Mouse (Mus musculus) hematopoietic stem cell, adult 5-6 weeks (primary cell): Measurements from ENCODE around the gene Frmd5. TPM values are rescaled to one million over a fixed set of nuclear protein-coding genes. Genes with fewer than 3 reads are reported as not detected.

Source experiments
- ATAC-seq, 2 experiments: fragments of 125-278 bp in 1 of 2; replicated peaks in 1 of 2; 2 replicates each; pipeline ENCODE4 v1.8.0; 2016 to 2017; ENCODE audit warnings: inconsistent platforms in 2 of 2, mild to moderate bottlenecking in 2 of 2, moderate number of reproducible peaks in 2 of 2, low read depth in 1 of 2, moderate TSS enrichment in 1 of 2; ENCODE audit not compliant: low FRiP score in 2 of 2, poor library complexity in 2 of 2, severe bottlenecking in 2 of 2, insufficient read depth in 1 of 2, low TSS enrichment in 1 of 2
- total RNA-seq: library from RNA; stranded (forward); fragments of 172-1452, 232-1000 nt; gene quantifications from 2 replicates; pipeline ENCODE4 v1.2.3, GENCODE M21; 2017

The Frmd5 gene
- total RNA-seq, 1 experiment from 2014 or later = not detected

DNA sequence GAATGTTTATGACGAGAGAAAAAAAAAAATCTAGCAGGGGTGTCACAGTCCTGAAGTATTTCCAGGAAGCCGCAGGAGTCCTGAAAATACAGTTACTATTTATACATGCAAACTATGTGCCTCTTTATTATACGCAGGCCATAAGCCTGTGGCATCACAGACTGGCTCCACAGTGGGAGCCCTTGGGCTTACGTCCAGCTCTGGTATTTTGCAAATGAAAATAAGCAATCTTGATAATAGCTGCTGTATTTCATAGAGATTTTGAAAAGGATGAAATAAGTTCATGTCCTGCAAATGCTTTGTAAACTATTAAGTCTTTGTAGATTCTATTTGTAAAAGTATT, 145.8 kb downstream of the Frmd5 start:
- ATAC-seq = no peak

DNA sequence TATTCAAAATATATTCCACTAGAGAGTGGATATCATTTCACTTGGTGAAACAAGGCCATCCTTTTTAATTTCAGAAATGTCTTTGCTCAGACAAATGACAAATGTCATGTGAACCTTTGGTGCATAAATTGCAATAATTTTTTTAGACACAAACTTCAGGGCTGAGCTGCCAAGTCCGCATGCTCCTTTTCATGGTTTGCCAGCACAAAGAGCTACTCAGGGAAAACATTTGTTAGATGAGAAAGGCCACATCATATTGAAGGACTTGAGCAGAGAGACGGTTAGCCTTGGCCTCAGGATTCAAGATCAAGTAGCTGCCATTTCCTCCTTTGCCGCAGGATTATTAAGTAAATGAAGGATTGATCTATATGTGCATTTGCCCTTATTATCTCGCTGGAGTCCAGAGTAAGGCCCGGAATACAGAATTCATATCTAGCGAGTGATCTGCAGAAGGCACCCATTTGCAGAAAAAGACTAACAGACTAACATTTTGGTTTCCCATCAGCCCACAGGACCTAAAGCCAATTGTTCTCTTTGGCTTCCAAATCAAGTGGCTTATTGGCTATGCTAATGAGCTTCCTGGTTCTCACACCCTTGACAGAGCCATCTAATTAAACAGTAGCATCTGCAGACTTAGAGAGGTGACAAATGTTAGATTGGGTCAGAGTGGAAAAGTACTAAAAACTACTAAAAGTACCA, 146.3 kb downstream of the Frmd5 start:
- no peak for ATAC-seq

GRCm38 (mm10) chr2:121659350-121659749, 147.5 kb downstream of the Frmd5 start:
- no peak for ATAC-seq

DNA sequence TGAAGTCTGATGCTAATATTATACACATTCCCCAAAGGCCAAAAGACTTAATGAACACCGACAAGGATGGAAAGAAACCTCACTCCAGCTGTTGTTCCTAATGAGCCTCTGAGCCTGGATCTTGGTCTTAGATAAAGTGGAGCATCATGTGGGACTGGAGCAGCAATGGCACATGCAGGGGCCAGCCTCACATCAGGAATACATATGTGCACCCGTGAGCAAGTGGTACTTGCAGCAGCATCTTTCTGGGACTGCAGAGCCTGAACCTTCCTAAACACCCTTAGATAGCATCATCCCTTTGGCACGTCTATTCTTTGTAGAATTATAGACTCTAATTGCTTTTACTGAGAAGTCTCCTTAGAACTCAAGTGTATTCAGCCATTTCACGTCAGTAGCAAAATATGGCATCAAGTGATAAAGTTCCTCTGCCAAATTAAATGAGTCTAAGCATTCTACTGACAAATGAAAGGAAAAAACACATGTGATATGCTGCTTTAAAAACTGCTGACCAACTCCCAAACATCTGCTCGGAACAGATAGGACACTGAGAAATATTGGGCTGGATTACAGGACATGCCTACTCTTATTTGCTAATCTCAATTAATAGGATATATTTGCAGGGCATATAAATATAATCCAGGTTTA, 148.6 kb downstream of the Frmd5 start:
- no peak for ATAC-seq

DNA sequence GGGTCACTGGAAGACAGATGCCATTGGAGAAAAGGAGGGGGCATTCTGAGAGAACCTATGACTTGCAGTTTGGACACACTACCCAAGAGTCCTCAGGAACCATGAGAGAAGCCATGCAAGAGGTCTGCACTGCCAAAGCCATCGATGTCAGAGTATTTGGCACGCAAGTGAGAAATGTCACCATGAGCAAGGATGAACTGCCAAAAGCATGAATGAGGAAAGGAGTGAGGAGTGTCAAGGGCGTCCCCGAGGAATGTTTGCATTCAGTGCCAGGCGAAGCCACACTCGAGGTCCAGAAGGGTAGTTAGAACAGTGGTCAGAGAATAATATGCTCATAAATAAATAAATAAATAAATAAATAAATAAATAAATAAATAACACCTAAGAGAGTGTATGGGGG, 150.9 kb downstream of the Frmd5 start:
- ATAC-seq = no peak

DNA sequence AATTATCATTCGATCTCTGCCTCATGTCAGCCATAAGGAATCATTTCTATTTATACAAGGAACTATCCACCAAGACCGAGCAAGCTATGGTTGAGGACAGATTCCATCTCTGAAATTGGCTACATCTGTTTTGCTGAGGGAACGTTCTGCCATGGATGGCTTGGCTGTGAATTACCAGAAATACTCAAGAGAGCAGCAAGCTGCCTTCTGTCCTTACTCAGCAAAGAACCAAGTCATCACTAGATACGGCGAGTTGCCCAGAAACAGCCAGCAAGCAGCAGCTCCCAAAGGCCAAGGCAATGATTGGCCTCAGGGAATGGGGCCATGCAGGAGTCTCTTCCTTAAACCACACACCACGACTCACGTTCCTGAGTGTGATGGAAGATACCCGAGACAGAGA, 151.8 kb downstream of the Frmd5 start:
- ATAC-seq = no peak

DNA sequence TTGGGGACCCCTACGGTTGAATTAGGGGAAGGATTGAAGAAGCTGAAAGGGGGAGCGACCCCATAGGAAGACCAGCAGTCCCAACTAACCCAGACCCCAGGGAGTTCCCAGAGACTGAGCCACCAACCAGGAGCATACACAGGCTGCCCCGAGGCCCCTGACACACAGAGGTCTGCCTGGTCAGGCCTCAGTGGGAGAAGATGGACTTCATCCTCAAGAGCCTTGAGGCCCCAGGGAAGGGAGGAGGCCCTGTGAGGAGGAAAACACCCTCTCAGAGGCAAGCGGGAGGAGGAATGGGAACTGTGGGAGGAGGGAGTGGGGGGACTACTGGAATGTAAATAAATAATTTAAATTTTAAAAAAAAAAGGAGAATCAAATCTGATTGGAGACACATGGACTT, 160.4 kb downstream of the Frmd5 start:
- ATAC-seq = no peak

GRCm38 (mm10) chr2:121642934-121643333, 164.0 kb downstream of the Frmd5 start:
- ATAC-seq = no peak

GRCm38 (mm10) chr2:121632091-121632490, 174.8 kb downstream of the Frmd5 start:
- ATAC-seq = no peak

GRCm38 (mm10) chr2:121630286-121630685, 176.6 kb downstream of the Frmd5 start:
- no peak for ATAC-seq

DNA sequence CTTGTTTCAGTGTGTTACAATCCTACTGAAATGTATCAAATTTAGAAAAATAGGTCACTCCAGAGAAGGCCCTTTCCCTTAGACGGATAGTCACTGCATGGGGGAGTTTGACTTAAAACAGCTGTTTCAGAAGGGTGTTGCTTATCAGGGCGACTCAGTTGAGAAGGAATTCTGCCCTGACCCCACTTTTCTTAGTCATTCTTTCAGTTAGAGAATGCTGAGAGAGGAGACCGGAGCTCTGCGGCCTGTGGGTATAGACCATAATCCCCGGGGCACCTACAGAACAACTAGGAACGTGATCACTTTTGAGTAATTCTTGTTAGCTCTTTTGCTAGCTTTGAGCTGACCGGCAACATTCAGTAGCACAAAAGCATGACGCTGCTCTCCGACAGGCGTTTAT, 178.6 kb downstream of the Frmd5 start:
- no peak for ATAC-seq

DNA sequence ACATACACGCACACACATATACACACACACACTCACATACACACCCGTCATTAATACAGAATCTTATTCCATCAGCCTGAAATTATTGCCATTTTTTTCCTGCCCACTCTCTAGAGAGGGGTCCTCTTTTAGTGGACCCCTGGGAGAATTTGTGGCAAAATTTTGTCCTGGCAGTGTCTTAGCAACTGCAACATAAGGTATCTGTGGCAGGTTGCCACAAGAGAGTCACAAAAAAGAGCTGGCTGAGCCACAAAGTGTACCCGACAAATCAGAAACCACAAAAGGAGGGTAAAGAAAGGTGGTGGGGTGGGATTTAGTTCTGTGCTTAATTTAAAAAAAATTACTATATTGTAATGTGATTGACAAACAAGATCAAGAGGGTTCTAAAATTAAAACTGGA, 181.0 kb downstream of the Frmd5 start:
- ATAC-seq = no peak

- no peak for ATAC-seq
Observed at GRCm38 (mm10) chr2:121621262-121622163, 185.4 kb downstream of the Frmd5 start.

GRCm38 (mm10) chr2:121620582-121621261, 186.2 kb downstream of the Frmd5 start:
- ATAC-seq = no peak

- ATAC-seq = no peak
Observed at GRCm38 (mm10) chr2:121615199-121615559, 191.7 kb downstream of the Frmd5 start.

DNA sequence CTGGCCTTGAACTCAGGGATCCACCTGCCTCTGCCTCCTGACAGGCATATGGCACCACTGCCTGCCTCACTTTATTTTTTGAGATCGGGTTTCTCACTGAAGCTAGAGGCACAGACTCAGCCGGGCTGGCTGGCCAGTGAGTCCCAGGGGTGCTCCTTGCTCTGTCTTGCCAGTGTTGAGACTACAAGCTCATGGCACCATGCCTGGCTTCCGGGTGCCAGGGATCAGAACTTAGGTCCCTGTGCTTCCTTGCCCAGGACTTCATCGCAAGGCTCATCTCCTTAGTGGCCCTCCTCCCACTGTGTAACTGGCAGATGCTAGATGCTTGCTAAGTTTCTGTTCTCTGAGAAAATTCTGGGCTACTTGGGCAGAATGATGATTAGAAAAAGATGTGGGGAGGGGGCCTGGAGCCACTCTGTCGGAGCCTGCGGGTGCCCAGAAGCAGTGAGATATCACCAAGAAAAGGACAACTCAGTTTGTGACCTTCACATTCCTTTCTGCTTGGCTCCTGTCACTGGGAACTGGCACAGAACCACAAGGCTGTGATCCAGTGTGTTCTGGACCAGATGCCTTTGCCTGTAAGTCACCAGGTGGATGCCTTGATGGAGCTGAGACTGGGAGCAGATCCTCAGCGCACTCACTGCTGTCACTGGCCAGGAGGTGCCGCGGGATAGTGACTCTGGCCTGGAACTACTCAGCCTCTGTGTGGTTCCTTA, 192.2 kb downstream of the Frmd5 start:
- no peak for ATAC-seq

DNA sequence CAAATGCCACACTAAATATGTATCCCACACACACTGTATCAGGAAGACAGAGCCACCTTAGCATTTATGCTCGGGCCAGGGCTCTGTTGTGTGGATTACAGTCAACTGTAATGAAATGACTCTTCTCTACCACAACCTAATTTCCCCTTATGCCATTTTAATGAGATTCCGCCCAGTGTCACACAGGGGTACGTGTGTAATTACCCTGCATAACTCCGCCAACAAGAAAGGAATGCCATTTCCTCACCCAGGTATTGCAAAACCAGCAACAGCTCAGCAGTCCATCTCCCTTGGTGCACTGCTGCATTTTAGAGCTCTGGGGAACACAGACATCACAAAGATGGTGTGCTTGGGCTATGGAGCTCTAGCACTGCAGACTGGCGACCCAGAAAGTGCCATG, 194.8 kb downstream of the Frmd5 start:
- ATAC-seq = no peak
